Mouse (Mus musculus) stomach, postnatal 0 days (tissue): ENCODE data around the gene Rnf41.

Experiments used
- CTCF ChIP-seq: IDR thresholded peaks from 2 replicates; pipeline ENCODE4 v1.5.1; 2016; ENCODE audit warnings: antibody characterized with exemption, low read depth, mild to moderate bottlenecking, moderate library complexity
- EP300 ChIP-seq: optimal IDR thresholded peaks from 2 replicates; pipeline ENCODE3; 2016; ENCODE audit warnings: antibody characterized with exemption

DNA sequence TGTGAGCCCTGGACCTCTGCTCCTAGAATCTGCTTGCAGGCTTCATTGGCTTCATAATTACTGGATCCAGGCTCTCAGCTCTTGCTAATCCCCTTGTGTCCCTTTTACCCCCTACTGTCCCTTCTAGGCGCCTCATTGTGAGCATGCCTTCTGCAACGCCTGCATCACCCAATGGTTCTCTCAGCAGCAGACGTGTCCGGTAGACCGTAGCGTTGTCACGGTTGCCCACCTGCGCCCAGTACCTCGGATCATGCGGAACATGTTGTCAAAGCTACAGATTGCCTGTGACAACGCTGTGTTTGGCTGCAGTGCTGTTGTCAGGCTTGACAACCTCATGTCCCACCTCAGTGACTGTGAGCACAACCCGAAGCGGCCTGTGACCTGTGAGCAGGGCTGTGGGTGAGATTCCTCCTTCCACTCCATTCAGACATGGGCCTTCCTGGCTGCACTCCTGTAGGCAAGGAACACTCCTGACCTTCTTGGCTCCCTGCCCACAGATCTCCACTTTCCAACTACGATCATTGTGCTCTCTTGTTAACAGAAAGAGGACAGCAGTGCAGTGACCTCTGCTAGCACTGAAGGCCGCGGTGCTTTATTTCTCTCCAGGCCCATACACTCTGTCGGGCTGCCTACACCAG lies 23.8 kb downstream of the Rnf41 start:
- TF ChIP-seq CTCF (no peak), EP300 (no peak)
